Mouse (Mus musculus) lung, postnatal 0 days (tissue): Measurements from ENCODE around the gene St6galnac3.

Experiments used
- CTCF ChIP-seq: IDR thresholded peaks from 2 replicates; pipeline ENCODE4 v1.5.1; 2016; ENCODE audit warnings: antibody characterized with exemption, mild to moderate bottlenecking
- EP300 ChIP-seq: IDR thresholded peaks from 2 replicates; pipeline ENCODE4 v1.6.1; 2016; ENCODE audit warnings: antibody characterized with exemption, mild to moderate bottlenecking, control low read depth

DNA sequence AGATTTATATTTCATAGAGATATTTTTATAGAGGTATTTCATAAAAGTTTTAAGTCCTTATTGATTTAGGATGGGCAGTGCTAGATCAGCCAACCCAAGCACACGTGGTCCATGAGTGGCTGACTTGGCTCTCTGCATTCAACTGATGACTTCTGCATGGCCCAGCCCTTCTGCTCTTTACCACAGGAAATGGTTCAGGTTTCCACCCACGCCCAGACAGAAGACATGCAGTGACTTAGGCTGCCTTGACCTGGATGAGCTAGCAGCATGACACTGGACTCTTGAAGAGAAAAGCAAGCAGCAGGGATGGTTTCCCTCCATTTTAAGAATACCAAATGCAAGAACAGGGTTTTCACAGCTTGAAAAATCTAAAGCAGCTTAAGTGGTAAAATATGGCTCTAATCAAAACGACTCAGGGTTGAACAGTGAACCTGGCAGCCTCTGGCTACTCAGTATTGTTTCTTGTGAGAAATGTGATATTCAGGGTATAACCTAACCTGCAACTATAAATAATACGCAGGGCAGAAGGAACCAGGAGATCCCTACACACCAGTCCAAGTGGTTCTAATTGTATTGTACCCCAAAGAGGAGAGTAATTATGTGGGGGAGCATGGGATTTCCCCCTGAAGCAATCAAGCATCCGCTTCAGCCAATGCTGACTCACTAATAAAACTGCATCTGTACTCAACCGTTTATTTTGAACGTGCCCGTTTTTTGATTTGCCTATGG, 448.7 kb downstream of the St6galnac3 start:
- no peak for TF ChIP-seq EP300
- TF ChIP-seq CTCF = no peak
